Mouse (Mus musculus) embryonic facial prominence, embryonic 13.5 days (tissue): ENCODE results near the gene Ndufs8. TPM values are rescaled to one million over a fixed set of nuclear protein-coding genes. Genes with fewer than 3 reads are reported as not detected.
A peak's percentile ranks its signal among the peaks of the same experiment; 100 is the strongest.
"Not testable (repeated sequence)": the region's sequence is repeated elsewhere in the genome, so short reads cannot be mapped to it uniquely, and the experiment has no call there.

ENCODE experiments used
- ATAC-seq: fragments of 200-750 bp; cut with Nextera tagmentation; 2 replicates; pipeline ENCODE4 v1.8.0; 2017; ENCODE audit warnings: low read depth; ENCODE audit not compliant: insufficient number of reproducible peaks, insufficient read depth, low FRiP score, low TSS enrichment
- H3K27ac ChIP-seq: fragments of 300-500 bp; sonication (generic); 2 replicates; pipeline ENCODE4 v1.5.1; 2015; ENCODE audit warnings: moderate library complexity, mild to moderate bottlenecking, inconsistent platforms
- H3K27me3 ChIP-seq: fragments of 300-500 bp; sonication (generic); 2 replicates; pipeline ENCODE4 v1.6.1; 2015; ENCODE audit warnings: mild to moderate bottlenecking, inconsistent platforms
- H3K36me3 ChIP-seq: fragments of 300-500 bp; sonication (generic); 2 replicates; pipeline ENCODE4 v1.6.1; 2015; ENCODE audit warnings: mild to moderate bottlenecking, inconsistent platforms
- H3K4me1 ChIP-seq: fragments of 300-500 bp; sonication (generic); 2 replicates; pipeline ENCODE4 v1.6.1; 2015; ENCODE audit warnings: inconsistent platforms
- H3K4me2 ChIP-seq: fragments of 300-500 bp; sonication (generic); 2 replicates; pipeline ENCODE4 v1.6.1; 2015; ENCODE audit warnings: moderate library complexity, mild to moderate bottlenecking, inconsistent platforms
- H3K4me3 ChIP-seq: fragments of 300-500 bp; sonication (generic); 2 replicates; pipeline ENCODE4 v1.5.1; 2015; ENCODE audit warnings: mild to moderate bottlenecking, inconsistent platforms
- H3K9ac ChIP-seq: fragments of 300-500 bp; sonication (generic); 2 replicates; pipeline ENCODE4 v1.6.1; 2015; ENCODE audit warnings: mild to moderate bottlenecking, inconsistent platforms
- H3K9me3 ChIP-seq: fragments of 300-500 bp; sonication (generic); 2 replicates; pipeline ENCODE4 v1.6.1; 2016; ENCODE audit warnings: inconsistent platforms
- WGBS: fragments of 180-500 bp; shearing (Covaris S2); methylation state at CpG from one replicate; pipeline ENCODE4 v1.1.7; 2015; ENCODE audit warnings: mixed read lengths; 5-methylcytosine and 5-hydroxymethylcytosine counted together
- polyA plus RNA-seq: library from polyadenylated mRNA; unstranded; fragments of >200 nt; fragmentation: Nextera tagmentation; extraction: Ambion mirVana; gene quantifications from 2 replicates; pipeline ENCODE4 v1.2.1, GENCODE M21; 2015

Gene Ndufs8
- polyA plus RNA-seq: 258 and 278 TPM in 2 replicates

GRCm38 (mm10) chr19:3912337-3913204 lies at the start of gene Ndufs8:
Gene Ndufs8 (minus strand): TSS chr19:3912774.
- peaks cover 31% of the 10 kb centered on the region for H3K36me3 ChIP-seq
- peak within 1 kb of the TSS; percentile 83 for H3K4me2 ChIP-seq
- no peaks in the 10 kb centered on the region for H3K9me3 ChIP-seq
- H3K9ac ChIP-seq: peak within 1 kb of the TSS; percentile 77
- peaks cover 22% of the 10 kb centered on the region for H3K4me1 ChIP-seq
- ATAC-seq: peak; percentile 96
- WGBS: under 1% methylated on average over 43 of the region's 43 CpGs
- H3K27ac ChIP-seq: peak within 1 kb of the TSS; percentile 68
- H3K4me3 ChIP-seq: peak within 1 kb of the TSS; percentile 72
- no peaks in the 10 kb centered on the region for H3K27me3 ChIP-seq

- not testable (repeated sequence) for H3K4me3 ChIP-seq, H3K4me1 ChIP-seq, H3K27ac ChIP-seq, H3K4me2 ChIP-seq, H3K9me3 ChIP-seq, H3K9ac ChIP-seq, ATAC-seq, H3K36me3 ChIP-seq, H3K27me3 ChIP-seq
- 69% methylated on average over 6 of the region's 6 CpGs for WGBS
These were observed 49.2 kb upstream of the Ndufs8 start for GRCm38 (mm10) chr19:3961805-3962204.

DNA sequence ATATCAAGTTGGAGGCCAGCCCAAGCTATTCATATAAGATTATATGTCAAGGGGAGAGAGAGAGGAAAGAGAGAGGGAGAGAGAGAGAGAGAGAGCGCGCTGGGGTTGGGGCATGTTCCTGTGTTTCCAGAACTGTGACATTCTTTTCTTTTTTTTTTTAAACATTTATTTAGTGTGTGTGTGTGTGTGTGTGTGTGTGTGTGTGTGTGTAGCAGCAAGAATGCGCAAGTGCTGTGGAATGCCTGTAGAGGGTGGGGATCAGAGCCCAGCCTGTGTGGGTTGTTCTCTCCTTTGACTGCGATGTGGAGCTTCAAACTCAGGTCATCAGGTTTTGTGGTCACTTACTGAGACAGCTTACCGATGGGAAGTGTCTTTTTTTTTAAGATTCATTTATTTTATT lies 47.6 kb upstream of the Ndufs8 start:
- Histone ChIP-seq H3K4me2 (no peak overlapping the region), H3K27me3 (no peaks in the 10 kb centered on the region), H3K9me3 (no peaks in the 10 kb centered on the region), H3K27ac (no peak overlapping the region), H3K9ac (no peak overlapping the region), H3K4me3 (no peak overlapping the region), H3K4me1 (no peaks in the 10 kb centered on the region), H3K36me3 (no peaks in the 10 kb centered on the region)
- 70% methylated on average over 5 of the region's 5 CpGs for WGBS
- ATAC-seq: no peak

DNA sequence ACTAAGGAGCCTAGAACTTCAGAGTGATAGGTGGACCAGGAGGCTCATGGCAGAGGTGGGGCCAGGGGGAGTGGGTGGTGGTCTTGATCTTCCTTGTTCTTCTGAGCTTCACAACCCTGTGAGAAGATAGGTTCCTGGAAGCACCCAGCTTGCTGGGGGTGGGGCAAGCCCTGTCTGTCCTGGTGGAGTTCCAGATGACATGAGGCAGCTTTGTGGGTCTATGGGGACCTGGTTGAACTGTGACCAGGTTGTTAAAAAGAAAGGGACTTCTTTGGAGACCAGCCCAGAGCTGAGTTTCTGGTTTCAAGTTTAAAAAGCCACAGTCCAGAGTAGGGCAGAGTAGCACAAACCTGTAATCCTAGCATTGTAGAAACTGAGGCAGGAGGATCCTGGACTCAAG lies 46.5 kb upstream of the Ndufs8 start:
- Histone ChIP-seq H3K4me3 (no peak overlapping the region), H3K9me3 (no peaks in the 10 kb centered on the region), H3K4me2 (no peak overlapping the region), H3K36me3 (no peaks in the 10 kb centered on the region), H3K9ac (no peak overlapping the region), H3K4me1 (no peaks in the 10 kb centered on the region), H3K27me3 (no peaks in the 10 kb centered on the region), H3K27ac (no peak overlapping the region)
- no peak for ATAC-seq

GRCm38 (mm10) chr19:3958470-3958869 lies 45.9 kb upstream of the Ndufs8 start, which contains the start of gene Aldh3b3:
Gene Aldh3b3 (plus strand): TSS chr19:3958645.
- no peak within 1 kb of the TSS for H3K9ac ChIP-seq
- no peaks in the 10 kb centered on the region for H3K27me3 ChIP-seq
- WGBS: 70% methylated on average over 4 of the region's 4 CpGs
- no peaks in the 10 kb centered on the region for H3K36me3 ChIP-seq
- no peak within 1 kb of the TSS for H3K4me2 ChIP-seq
- ATAC-seq: no peak
- no peak within 1 kb of the TSS for H3K4me3 ChIP-seq
- no peaks in the 10 kb centered on the region for H3K4me1 ChIP-seq
- no peaks in the 10 kb centered on the region for H3K9me3 ChIP-seq
- no peak within 1 kb of the TSS for H3K27ac ChIP-seq

DNA sequence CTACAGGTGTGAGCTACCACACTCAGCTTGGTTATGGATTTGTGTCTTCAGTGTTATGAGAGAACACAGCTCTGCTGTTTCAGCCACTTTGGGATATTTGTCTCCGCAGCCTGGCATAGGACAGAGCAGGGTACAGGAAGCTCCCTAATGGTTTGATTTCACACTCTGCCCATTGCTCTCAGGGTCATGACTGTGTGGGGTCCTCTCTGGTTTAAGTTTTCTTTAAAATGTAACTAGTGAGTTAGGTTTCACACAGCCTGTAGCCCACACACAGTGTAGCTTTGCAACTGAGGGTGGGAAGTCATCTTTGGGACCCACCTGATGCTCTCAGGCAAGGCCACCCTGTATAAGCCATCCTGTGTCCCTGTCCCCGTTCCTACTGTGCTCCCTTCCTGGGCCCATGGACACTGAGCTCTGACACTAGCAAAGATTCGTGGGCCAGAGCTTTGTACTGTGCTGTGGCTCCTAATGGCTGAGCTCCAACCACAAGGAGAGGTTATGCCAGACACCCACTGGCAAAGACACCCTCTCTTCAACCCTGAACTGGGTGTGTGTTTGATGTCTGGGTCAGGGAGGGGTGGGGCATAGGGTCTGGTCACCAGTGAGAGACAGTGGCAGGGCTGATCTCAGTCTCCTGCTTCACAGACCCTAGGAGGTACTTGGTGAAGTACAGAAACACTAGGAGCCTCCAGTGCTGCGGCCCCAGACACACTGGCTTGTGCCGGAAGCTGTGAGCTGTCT lies 44.9 kb upstream of the Ndufs8 start:
- H3K4me1 ChIP-seq, H3K27me3 ChIP-seq, H3K4me2 ChIP-seq, H3K9ac ChIP-seq, H3K27ac ChIP-seq, H3K36me3 ChIP-seq, H3K4me3 ChIP-seq, H3K9me3 ChIP-seq: not testable (repeated sequence)
- 0 out of 2 replicates have a peak, but pooled peaks have one; percentile 18 for ATAC-seq
- WGBS: 68% methylated on average over 5 of the region's 5 CpGs

DNA sequence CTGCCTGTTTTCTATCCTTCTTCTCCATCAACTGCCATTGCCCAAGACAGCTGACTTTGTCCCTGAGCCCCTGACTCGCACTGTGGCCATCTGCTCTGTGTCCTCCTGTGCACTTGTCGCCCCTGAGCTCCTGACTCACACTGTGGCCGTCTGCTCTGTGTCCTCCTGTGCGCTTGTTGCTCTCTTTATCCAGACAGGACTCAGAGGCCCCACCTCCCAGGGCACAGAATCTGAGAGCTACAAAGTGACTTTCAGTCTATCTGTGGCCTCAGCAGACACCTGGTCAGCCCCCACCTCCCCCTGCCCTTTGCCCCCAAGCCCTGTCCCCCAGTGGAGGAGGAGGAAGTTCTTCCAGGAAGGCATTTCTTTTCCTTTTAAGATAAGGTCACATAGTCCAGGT lies 43.2 kb upstream of the Ndufs8 start:
- no peak overlapping the region for H3K9ac ChIP-seq
- no peaks in the 10 kb centered on the region for H3K4me1 ChIP-seq
- WGBS: 51% methylated on average over 4 of the region's 4 CpGs
- H3K27ac ChIP-seq: no peak overlapping the region
- no peaks in the 10 kb centered on the region for H3K27me3 ChIP-seq
- H3K9me3 ChIP-seq: no peaks in the 10 kb centered on the region
- H3K4me2 ChIP-seq: no peak overlapping the region
- ATAC-seq: no peak
- no peak overlapping the region for H3K4me3 ChIP-seq
- H3K36me3 ChIP-seq: no peaks in the 10 kb centered on the region

- 78% methylated on average over 3 of the region's 3 CpGs for WGBS
- no peaks in the 10 kb centered on the region for H3K9me3 ChIP-seq
These were observed 42.5 kb upstream of the Ndufs8 start for GRCm38 (mm10) chr19:3955033-3955432.

GRCm38 (mm10) chr19:3952099-3952498 lies 39.5 kb upstream of the Ndufs8 start:
- WGBS: 50% methylated on average over 1 of the region's 1 CpGs
- H3K36me3 ChIP-seq: no peaks in the 10 kb centered on the region
- no peak for ATAC-seq
- H3K4me2 ChIP-seq: no peak overlapping the region
- H3K27me3 ChIP-seq: no peaks in the 10 kb centered on the region
- H3K9ac ChIP-seq: no peak overlapping the region
- no peaks in the 10 kb centered on the region for H3K4me1 ChIP-seq
- H3K27ac ChIP-seq: no peak overlapping the region
- H3K4me3 ChIP-seq: no peak overlapping the region
- no peaks in the 10 kb centered on the region for H3K9me3 ChIP-seq

More at GRCm38 (mm10) chr19:3955033-3955432, 42.5 kb upstream of the Ndufs8 start:
- no peak overlapping the region for H3K9ac ChIP-seq
- no peak overlapping the region for H3K27ac ChIP-seq
- H3K4me2 ChIP-seq: no peak overlapping the region
- no peaks in the 10 kb centered on the region for H3K36me3 ChIP-seq
- no peaks in the 10 kb centered on the region for H3K27me3 ChIP-seq
- no peak for ATAC-seq
- no peaks in the 10 kb centered on the region for H3K4me1 ChIP-seq
- no peak overlapping the region for H3K4me3 ChIP-seq

DNA sequence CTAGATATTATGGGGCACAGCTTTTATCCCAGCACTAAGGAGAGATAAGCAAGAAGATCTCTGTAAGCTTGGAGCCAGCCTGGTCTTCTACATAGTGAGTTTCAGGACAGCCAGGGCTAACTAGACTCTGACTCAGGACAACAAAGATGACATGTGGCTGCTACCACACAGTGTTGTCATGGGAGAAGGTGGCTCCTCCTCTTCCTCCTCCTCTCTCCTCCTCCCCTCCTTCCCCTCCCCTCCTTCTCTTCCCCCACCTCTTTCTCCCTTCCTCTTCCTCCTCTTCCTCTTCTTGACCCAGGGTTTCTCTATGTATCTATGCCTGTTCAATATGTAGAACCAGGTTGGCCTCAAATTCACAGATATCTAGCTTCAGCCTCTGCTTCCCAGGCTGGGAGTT lies 38.9 kb upstream of the Ndufs8 start:
- H3K27ac ChIP-seq: no peak overlapping the region
- no peaks in the 10 kb centered on the region for H3K36me3 ChIP-seq
- H3K9me3 ChIP-seq: no peaks in the 10 kb centered on the region
- no peak overlapping the region for H3K4me2 ChIP-seq
- H3K9ac ChIP-seq: no peak overlapping the region
- no peak for ATAC-seq
- H3K27me3 ChIP-seq: no peaks in the 10 kb centered on the region
- no peak overlapping the region for H3K4me3 ChIP-seq
- H3K4me1 ChIP-seq: no peaks in the 10 kb centered on the region

DNA sequence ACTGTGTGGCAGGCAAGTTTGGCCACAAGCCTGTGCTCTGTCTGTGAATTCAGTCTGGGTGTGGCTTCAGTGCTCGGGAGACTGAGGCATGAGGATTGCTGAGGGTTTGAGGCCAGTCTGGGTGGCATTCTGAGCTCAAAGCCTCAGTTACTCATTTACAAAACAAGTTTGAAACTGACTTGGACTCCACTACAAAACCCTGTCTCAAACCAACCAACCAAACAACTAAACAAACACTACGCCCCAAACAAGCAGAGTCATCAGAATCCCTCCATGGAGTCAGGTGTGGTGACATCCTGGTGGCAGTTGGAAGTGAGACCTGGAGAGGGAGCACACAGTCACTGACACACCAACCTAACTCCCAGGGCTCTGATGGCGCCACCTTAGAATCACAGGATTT lies 37.8 kb upstream of the Ndufs8 start:
- Histone ChIP-seq H3K4me3 (no peak overlapping the region), H3K36me3 (no peaks in the 10 kb centered on the region), H3K27ac (no peak overlapping the region), H3K4me1 (no peaks in the 10 kb centered on the region), H3K4me2 (no peak overlapping the region), H3K9ac (no peak overlapping the region), H3K27me3 (no peaks in the 10 kb centered on the region), H3K9me3 (no peaks in the 10 kb centered on the region)
- no peak for ATAC-seq
- 71% methylated on average over 3 of the region's 3 CpGs for WGBS

DNA sequence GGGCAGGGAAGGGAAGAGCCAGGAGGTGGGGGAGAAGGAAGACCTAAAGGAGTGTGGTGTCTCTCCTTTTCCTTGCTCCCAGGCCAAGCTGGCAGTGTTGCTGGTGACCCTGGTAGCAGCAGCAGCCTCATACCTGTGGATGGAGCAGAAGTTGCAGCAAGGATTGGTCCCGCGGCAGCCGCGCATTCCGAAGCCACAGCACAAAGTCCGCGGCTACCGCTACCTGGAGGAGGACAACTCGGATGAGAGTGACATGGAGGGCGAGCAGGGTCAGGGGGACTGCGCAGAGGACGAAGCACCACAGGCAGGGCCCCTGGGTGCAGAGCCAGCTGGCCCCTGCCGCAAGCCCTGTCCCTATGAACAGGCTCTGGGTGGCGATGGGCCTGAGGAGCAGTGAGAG lies 36.0 kb upstream of the Ndufs8 start:
- Histone ChIP-seq H3K4me3 (no peak overlapping the region), H3K4me2 (no peak overlapping the region), H3K4me1 (no peaks in the 10 kb centered on the region), H3K36me3 (no peaks in the 10 kb centered on the region), H3K9me3 (no peaks in the 10 kb centered on the region), H3K27me3 (no peaks in the 10 kb centered on the region), H3K9ac (no peak overlapping the region), H3K27ac (no peak overlapping the region)
- no peak for ATAC-seq
- 70% methylated on average over 14 of the region's 14 CpGs for WGBS
